Mouse (Mus musculus): ENCODE measurements at regions not wholly inside any gene's neighbourhood (a gene's known extent, or its start where the extent isn't known, plus 50 kb on each side); places are given as distances from the start of the nearest gene placed in this dataset.

DNA sequence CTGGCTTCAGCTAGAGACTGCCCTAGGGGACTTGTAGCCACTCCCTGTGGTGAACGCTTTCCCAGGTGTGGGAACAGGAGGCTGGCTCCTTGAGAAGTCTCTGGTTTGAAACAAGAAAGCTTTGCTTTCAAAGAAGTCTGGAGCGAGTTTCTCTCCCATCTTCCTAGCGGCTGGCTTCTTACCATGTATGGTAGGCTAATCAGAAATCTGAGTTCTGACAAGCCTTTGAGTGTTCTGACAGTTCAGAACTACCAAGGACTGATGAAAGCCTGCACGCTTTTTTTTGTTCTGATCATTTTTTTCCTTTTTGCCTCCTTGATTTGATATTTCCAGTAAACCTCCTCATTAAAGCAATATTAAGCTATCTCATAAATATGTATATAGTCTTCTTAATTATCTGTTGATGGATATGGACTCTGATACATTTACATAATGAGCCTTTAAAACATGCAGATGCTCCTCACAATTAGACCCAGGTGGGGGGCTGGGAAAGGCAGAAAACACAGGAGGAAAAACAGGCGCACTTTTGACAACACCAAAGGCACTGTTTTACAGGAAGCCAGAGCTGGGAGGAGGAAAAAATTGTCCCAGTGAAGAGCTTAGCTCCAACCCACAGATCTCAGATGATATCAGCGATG, 95.7 kb upstream of the Plxnc1 start:
- no peak for DNase-seq (ENCODE audit: low spot score)
- intact Hi-C loops (cut with DNase I) = no loop called here

DNA sequence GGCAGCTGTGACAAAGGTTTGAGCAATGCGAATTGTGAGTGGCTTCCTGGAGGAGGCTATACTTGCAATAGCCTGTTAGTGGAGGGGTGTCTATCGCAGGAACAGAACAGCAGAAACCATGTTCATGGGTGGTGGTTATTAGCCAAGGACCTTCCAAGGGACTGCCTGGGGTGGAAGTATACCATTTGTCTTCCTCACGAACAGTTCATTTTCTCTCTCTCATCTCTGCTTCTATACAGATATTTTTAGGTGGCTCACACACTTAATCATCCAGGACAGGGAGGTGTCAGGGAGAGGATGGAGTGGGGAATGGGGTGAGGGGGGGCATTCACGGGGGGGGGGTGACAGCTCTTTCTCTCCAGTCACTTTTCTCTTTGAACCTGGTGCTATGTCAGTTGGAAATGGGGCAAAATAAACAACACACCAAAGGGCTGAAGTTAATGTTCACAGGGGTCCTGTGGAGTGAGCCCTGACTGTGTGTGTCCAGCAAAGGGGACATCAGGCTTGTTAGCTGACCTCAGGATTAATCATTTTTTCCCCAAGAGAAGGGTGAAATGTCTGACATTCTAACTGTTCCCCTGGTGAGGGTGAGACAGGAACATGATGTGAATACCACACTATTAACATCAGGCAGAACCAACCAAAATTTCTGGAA, 91.5 kb upstream of the Plxnc1 start:
- intact Hi-C loops (cut with DNase I) = no loop called here

DNA sequence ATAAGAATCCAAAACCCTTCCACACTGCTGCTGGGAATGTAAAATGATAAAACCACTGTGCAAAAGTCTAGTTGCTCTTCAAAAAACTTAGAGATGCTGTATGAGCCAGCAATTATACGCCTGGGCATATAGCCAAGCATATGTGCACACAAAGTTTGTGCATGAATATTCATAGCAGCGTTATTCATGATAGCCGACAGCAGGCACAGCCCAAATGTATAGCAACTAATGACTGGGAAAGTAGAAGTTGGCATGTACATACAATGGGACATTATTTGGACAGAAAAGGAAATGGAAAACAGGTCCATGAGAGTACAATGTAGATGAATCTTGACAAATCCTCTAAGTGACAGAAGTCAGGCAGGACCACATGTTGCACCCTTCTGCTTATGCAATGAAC, 90.7 kb upstream of the Plxnc1 start:
- no peak for DNase-seq (ENCODE audit: low spot score)
- intact Hi-C loops (cut with DNase I) = no loop called here

More for the DNA sequence above, 91.5 kb upstream of the Plxnc1 start:
- DNase-seq (ENCODE audit: low spot score) = no peak

DNA sequence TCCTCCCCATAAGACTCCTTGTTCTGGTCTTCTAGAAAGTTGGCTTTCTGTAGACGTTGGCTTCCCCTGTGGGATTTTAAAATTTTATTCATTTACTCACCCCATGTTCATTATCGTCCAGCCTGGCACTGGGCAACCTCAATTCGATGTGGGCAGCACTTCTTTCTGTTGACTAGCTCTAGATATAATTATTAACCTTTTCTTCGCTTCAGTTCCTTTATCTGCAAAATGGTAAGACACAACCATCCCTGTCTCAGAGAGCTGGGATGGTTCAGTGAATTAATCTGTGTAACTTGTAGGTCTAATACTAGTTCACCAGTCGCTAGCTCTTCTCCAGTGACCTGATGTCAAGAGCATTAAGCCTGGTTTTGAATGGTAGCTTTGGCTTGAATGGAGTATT, 89.9 kb upstream of the Plxnc1 start:
- intact Hi-C loops (cut with DNase I) = no loop called here

DNA sequence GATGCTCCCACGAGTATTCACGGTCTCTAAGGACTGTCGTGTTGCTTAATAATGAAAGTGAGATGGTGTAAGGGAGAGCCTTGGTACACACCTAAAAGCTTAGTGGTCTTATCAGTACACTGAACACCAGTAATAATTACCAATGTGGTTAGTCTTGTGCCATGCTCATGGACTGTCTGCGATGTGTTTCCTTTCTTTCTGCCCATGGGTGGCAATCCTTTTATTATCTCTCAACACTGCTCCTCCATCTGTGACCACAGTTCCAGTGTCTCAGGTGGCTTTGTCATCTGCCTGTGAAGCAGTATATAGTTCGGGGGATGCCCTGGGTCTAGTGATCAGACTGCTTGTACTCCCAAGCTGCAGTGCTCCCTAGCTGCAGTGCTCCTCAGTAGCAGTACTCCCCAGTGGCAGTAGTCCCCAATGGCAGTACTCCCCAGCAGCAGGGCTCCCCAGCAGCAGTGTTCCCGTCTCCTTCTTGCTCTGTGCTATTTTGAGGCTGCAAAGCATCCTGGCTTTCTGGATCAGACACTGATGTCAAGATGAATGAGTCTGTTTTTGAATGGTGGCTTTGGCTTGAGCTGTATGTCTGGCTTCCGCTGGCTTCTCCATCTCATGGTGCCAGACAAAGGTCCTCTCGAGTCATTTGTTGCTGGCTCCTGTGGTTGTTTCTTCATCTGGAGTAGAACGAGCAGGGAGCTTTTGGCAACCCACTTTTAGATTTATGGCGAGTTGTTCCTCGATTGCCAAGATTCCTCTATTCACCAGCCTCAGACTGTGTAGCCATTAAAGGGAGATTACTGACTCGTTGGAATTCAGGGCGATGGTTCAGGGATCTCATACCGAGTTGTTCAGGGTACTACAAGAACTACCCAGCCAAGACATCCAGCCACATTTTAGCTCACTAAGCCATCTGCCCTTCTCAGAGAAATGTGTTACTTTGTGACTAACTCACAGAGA, 88.4 kb upstream of the Plxnc1 start:
- intact Hi-C loops (cut with DNase I) = no loop called here
- DNase-seq (ENCODE audit: low spot score) = no peak

More for the DNA sequence above, 89.9 kb upstream of the Plxnc1 start:
- no peak for DNase-seq (ENCODE audit: low spot score)

DNA sequence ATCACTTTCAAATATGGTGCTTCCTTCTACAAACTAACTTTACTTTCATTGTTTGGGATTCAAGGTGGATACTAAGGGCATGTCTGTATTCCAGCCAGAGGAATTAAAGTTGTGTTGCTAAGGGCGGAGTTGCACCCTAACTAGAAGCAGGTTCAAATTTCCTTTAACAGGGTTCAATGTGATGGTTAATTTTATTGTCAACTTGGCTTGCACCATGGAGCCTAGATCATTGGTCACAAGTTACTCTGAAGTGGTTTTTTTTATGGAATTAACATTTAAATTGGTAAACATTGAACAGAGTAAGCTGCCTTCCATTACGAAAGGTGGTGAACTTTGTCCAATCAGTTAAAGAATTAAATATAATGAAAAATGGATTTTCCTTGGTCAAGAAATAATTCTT, 86.7 kb upstream of the Plxnc1 start:
- intact Hi-C loops (cut with DNase I) = no loop called here
- DNase-seq (ENCODE audit: low spot score) = no peak

DNA sequence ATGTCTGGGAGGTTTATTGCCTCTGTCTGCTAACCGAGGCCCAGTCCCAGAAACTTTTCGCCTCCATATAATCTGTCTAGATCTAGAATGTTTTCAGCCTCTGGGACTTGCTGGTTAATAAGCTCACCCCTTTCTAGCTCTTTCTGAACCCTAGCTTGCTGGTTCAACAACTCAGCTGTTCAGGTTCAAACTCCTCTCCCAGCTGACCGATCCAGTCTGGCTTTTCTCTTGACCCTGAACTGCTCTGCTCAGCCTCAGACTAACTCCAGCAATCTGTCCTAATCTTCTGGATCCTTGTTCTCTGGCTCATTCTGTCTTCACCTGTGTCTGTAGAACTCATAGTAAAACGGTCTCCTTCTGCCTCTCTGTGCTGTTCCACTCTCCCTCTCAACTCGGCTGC, 86.2 kb upstream of the Plxnc1 start:
- intact Hi-C loops (cut with DNase I) = no loop called here
- DNase-seq (ENCODE audit: low spot score) = no peak

DNA sequence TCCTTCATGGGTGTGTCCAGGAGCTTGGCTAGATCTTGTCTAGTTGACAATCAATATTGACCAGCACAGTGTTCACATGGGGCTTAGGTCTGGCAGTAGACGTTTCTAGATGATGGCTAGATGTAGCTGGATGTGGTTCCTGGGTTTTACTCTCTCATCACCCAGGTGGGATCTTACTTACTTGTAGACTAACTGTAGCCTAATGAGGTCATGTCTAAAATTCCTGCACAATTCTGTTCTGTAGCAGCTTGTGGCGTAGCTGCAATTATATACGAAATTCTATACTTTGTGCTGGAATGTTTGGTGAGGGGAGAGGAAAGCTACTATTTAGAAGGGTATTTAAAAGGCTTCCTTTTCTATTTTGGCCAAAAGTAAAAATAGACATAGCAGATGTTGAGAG, 84.9 kb upstream of the Plxnc1 start:
- intact Hi-C loops (cut with DNase I) = no loop called here
- DNase-seq (ENCODE audit: low spot score) = no peak

DNA sequence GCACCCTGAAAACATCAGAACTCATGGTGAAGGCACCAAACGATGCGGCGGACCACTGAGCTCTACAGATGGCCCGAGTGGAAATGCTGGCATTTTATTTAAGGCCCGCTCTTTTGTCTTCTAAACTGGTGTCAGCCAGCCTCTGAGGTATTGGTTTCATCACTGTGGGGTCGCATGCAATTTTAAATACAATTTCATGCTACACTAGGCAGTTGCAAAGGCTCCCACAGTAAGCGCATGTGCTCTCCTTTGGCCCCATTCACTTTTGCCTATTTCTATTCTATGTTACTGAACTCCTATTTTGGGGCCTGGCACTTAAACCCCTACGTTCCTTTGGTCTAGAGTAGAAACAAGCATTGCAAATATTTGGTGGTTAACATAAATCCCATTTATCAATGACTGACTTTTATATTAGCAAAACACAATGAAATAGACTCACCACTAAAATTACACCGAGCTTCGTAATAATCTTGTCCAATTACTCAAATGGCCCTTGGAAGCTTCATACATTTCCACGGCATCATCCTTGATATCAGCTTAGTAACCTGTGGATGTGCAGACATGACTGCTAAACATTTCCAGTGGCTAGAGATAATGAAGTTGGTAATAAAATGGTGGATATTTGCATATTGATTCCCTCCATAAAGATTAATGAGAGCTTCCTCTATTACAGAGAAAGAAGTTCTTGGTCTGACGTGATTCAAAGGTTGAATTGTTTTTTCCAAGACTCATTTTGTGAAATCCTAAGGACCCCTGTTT, 81.1 kb upstream of the Plxnc1 start:
- intact Hi-C loops (cut with DNase I) = no loop called here
- no peak for DNase-seq (ENCODE audit: low spot score)

DNA sequence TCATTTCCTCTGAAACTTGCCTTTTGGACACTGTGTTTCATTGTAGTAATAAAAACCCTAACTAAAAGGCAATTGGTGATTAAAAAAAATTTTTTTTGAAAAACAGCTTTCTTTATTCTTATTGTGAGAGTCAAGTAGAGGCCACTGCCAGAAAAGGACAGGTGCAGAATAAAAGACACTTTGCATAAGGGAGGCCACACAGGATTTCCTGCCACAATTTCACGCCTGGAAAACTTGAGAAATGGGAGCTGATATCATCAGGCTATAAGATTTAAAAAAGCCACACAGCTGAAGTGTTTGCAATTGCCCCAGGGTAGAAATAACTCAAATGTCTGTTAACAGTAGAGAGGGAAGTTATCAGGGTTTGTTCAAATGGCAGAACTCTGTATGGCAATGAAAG, 76.6 kb upstream of the Plxnc1 start:
- intact Hi-C loops (cut with DNase I) = no loop called here
- DNase-seq (ENCODE audit: low spot score) = no peak

DNA sequence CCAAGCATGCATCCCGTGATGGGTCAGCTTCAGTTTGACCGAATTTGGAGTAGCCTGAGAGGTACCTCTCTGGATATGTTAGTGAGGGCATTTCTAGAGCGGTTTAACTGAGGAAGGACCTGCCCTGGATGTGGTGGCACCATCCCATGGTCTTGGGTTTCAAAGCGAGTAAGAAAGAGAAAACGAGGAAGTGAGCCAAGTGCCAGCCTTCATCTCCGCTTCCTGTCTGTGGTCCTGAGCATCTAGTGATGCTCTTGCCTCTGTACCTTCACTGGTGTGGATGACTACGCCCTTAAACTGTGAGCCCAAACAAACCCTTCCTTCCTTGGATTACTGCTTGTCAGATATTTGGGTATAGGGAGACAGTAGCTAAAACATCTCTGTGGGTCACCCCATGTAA, 72.3 kb upstream of the Plxnc1 start:
- DNase-seq (ENCODE audit: low spot score) = no peak
- intact Hi-C loops (cut with DNase I) = no loop called here

DNA sequence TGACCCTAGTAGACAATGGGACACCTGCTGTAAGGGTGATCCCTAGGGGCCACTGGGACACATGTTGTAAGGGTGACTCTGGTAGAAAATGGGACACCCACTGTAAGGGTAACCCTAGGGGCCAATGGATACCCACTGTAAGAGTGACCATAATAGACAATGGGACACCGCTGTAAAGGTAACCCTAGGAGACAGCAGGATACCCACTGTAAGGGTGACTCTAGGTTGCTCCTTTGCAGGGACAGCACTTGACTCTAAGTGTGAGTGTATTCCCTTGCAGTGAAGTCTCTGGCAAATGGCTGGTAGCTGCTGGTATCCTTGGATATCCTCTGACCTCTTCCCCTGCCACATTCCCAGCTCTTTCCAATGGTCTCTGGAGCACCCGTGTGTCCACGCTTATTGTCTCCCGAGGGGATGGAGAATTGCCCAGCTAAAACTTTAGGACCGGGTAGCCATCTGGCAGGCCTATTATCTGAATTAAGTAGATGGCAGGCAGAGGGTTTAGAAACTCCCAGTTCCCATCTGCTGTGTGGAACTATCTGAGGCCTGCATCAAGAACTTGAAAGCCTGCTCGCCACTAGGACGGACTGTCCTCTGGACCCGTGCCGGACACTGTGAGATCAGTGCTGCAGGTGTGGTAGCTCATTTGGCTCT, 70.8 kb upstream of the Plxnc1 start:
- intact Hi-C loops (cut with DNase I) = no loop called here

DNA sequence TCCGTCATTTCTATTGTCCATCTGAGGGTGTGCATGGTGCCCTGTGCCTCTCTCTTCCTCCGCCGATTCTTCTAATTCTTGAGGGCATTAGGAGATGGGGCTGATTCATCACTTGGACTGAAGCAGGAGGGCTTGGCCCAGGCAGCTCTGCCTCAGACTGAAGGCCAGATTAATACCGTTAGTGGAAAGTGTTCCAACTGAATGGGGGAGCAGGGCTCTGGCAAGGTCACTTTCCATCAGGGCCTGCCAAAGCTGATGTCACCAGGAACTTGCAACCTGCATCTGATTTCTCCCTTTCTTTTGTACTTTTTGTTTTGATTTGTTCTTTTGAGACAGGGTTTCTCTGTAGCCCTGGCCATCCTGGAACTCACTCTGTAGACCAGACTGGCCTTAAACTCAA, 69.3 kb upstream of the Plxnc1 start:
- intact Hi-C loops (cut with DNase I) = no loop called here

More for the DNA sequence above, 70.8 kb upstream of the Plxnc1 start:
- DNase-seq (ENCODE audit: low spot score) = no peak

DNA sequence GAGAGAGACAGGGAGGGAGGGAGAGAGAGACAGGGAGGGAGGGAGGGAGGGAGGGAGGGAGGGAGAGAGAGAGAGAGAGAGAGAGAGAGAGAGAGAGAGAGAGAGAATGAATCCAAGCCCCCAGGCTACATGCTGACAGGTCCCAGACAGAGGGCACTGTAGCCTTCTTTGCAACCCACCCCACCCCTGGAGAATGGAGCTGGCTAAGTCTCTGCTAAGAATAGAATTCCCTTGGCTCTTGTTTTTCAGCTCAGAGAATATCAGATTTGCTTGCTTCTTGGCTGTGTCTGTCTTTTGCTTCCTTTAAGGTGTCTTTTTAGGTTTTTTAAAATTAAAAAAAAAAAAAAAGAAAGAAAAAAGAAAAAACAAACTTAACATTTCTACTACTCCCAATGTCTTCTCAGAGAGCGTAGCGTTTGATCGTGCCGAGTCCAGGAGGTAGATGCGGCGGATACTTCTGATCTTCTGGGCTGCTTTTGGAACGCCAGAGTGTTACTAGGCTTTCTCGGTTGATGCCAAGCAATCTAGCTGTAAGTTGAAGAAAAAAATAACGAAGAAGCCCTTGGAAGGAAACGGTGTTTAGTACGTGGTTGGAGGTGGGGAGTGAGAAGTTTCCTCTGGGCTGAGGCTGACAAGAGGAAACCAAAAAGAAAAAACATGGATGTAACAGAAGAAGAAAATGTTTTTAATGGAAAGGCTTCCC, 68.7 kb upstream of the Plxnc1 start:
- no peak for DNase-seq (ENCODE audit: low spot score)
- intact Hi-C loops (cut with DNase I) = no loop called here

More for the DNA sequence above, 69.3 kb upstream of the Plxnc1 start:
- peak; percentile 70 for DNase-seq (ENCODE audit: low spot score)

DNA sequence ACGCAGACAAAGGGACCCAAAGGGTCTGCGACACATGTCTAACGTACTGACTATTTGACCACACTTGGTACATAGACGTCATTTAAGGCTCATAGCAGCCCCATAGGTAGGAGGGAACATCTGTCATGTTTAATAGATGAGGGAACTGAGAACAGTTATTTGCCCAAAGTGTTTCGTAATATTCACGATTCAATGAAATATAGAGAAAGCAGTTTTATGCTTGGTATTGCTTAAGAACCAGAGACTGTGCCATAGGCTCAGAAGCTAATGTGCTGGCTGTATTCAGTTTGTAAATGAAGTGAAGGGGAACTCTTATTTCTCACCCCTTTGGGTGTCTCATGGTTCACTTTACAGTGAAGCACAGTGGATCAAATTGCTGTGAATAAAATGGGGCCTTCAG, 65.7 kb upstream of the Plxnc1 start:
- DNase-seq (ENCODE audit: low spot score) = no peak
- intact Hi-C loops (cut with DNase I) = no loop called here

DNA sequence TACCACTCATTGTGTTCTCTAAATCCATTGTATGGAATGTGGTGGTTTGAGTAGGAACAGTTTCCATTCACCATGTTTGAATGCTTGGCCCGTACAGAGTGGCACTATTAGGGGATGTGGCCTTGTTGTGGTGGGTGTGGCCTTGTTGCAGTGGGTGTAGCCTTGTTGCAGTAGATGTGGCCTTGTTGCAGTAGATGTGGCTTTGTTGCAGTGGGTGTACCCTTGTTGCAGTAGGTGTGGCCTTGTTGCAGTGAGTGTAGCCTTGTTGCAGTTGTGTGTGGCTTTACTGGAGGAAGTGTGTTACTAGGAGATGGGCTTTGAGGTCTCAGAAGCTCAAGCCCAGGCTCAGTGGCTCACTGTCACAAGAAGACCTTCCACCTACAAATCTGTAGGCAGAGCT, 64.4 kb upstream of the Plxnc1 start:
- intact Hi-C loops (cut with DNase I) = no loop called here
- DNase-seq (ENCODE audit: low spot score) = no peak

DNA sequence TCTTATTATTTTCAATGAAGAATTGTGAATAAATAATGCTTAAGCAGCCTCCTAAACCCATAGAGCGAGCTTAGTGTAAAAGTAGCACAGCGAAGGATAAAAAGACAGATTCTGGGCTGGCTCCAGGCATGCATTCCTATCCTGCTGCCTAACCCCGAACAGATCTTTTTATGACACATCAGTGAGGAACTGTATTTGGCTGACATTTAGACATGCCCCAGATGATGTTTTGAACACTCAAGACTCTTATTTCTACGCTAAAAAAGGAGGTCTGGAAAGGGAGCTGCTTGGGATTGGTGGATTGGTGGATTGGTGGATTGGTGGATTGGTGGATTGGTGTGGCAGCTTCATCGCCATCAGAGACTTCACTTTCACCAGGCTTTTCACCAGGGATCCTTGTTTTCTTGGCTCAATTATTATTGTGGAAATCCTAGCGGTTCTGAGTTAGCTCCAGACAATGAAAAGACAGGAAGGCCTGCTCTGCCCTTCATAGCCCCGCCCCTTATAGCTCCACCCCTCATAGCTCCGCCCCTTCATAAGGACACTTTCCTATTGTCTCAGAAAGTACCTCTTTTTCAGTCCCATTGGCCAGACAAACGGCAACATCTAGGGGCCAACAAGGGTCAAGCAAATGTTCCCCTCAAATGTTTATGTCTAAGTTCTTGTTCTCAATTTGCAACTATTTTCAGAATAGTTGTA, 59.6 kb upstream of the Plxnc1 start:
- intact Hi-C loops (cut with DNase I) = loop anchor here (5.0 kb wide), 1 partner anchor 188 kb away; no protein-coding TSS in a partner anchor
- DNase-seq (ENCODE audit: low spot score) = peak; percentile 19

DNA sequence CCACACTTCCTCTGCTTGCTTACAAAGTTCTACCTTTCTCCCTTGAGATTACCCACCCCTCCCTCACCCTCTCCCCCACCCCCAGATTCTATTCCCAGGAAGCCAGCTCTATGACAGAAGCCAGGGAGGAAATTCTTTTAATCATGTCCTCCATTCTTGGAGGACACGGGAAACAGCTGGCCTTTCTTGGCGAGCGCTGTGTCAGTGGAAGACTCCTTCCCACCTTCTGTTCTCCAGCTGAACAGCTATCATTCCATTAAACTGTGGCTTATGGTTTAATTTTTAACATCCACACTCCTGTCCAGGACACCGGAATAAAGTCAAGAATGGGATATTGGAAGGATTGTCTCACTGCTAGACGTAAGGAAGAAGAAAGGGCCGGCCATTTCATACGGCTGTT, 59.0 kb upstream of the Plxnc1 start:
- no peak for DNase-seq (ENCODE audit: low spot score)
- intact Hi-C loops (cut with DNase I) = loop anchor here (5.0 kb wide), 1 partner anchor 189 kb away; no protein-coding TSS in a partner anchor
